In genomic region chr7:126883731-126884181, GRCm38 (mm10) we compare ENCODE assay signal across 9 mouse cellular contexts. TPM values are rescaled to one million over a fixed set of nuclear protein-coding genes. Genes with fewer than 3 reads are reported as not detected.
DNase-seq lines count a peak whose midpoint lies in the region; ATAC-seq and TF ChIP-seq lines count a peak whose summit lies in the region.
"Had no signal": no experiment of that assay in that cellular context is flagged by ENCODE, and none has a peak within 500 bp of the region (broad histone marks: within the 10 kb centered on the region; RNA-seq: fewer than 3 reads in every experiment).

No protein-coding gene starts in this region.

- H3K27ac ChIP-seq in gastrocnemius, adult 2 months = peak overlapping the region; percentile 97
- no peak overlapping the region for H3K27ac ChIP-seq in ES-Bruce4 (ENCODE audit: insufficient read depth, low read length)
- H3K27ac ChIP-seq in intestine, postnatal 0 days (ENCODE audit: low read depth, low read length) = peak overlapping the region; percentile 82; the same call in 1 of the 2 replicates
- H3K27ac ChIP-seq in midbrain, embryonic 13.5 days = peak overlapping the region; percentile 96

- H3K4me2 ChIP-seq in intestine, postnatal 0 days (replicated peaks; ENCODE audit: low read depth) = peak overlapping the region; percentile 97
- peak overlapping the region; percentile 93 for H3K4me2 ChIP-seq in midbrain, embryonic 13.5 days (replicated peaks)

- no peaks in the 10 kb centered on the region for H3K27me3 ChIP-seq in ES-Bruce4 (ENCODE audit: control insufficient read depth, insufficient read depth, low read length, poor library complexity, severe bottlenecking)
- no peaks in the 10 kb centered on the region for H3K27me3 ChIP-seq in erythroblast, embryonic 14.5 days (ENCODE audit: control insufficient read depth)
- H3K27me3 ChIP-seq in intestine, postnatal 0 days (replicated peaks; ENCODE audit: control insufficient read depth, insufficient read depth, low read length) = no peaks in the 10 kb centered on the region
- H3K27me3 ChIP-seq in midbrain, embryonic 13.5 days = no peaks in the 10 kb centered on the region
- H3K27me3 ChIP-seq: Patski had no signal

- no peak for TF ChIP-seq CTCF in gastrocnemius, adult 2 months (IDR thresholded peaks at IDR 0.05)
- TF ChIP-seq CTCF in ES-Bruce4 (IDR thresholded peaks at IDR 0.05; ENCODE audit: low read depth, low read length) = no peak
- TF ChIP-seq CTCF in intestine, postnatal 0 days (IDR thresholded peaks at IDR 0.05; ENCODE audit: low read depth) = no peak

- H3K9me3 ChIP-seq in ES-Bruce4 (replicated peaks; ENCODE audit: control insufficient read depth, insufficient read depth, low read length, poor library complexity, severe bottlenecking) = no peaks in the 10 kb centered on the region
- H3K9me3 ChIP-seq in erythroblast, embryonic 14.5 days (ENCODE audit: control insufficient read depth, low read length) = no peaks in the 10 kb centered on the region
- no peaks in the 10 kb centered on the region for H3K9me3 ChIP-seq in intestine, postnatal 0 days (ENCODE audit: control insufficient read depth)
- H3K9me3 ChIP-seq in midbrain, embryonic 13.5 days = no peaks in the 10 kb centered on the region

- H3K36me3 ChIP-seq in ES-Bruce4 (ENCODE audit: control insufficient read depth, insufficient read depth, low read length, poor library complexity, severe bottlenecking) = peaks cover 18% of the 10 kb centered on the region
- H3K36me3 ChIP-seq in erythroblast, embryonic 14.5 days (ENCODE audit: control insufficient read depth) = peaks cover 39% of the 10 kb centered on the region
- H3K36me3 ChIP-seq in intestine, postnatal 0 days (ENCODE audit: control insufficient read depth, insufficient read depth) = peaks cover 24% of the 10 kb centered on the region; the same call in 1 of the 2 replicates
- peaks cover 19% of the 10 kb centered on the region for H3K36me3 ChIP-seq in midbrain, embryonic 13.5 days

- H3K4me3 ChIP-seq in gastrocnemius, adult 2 months = peak overlapping the region; percentile 94
- peak overlapping the region; percentile 91 for H3K4me3 ChIP-seq in ES-Bruce4 (ENCODE audit: low read depth, low read length)
- peak overlapping the region; percentile 70 for H3K4me3 ChIP-seq in erythroblast, embryonic 14.5 days (replicated peaks)
- H3K4me3 ChIP-seq in intestine, postnatal 0 days (ENCODE audit: low read depth, low read length) = peak overlapping the region; percentile 82
- H3K4me3 ChIP-seq in midbrain, embryonic 13.5 days (replicated peaks) = peak overlapping the region; percentile 69

- DNase-seq in gastrocnemius, adult 2 months = peak; percentile 30
- DNase-seq in gastrocnemius, postnatal 14 days = no peak
- peak; percentile 30 for DNase-seq in yolk sac, embryonic 10.5 days (ENCODE audit: low spot score)
- DNase-seq in left cerebral cortex, adult 8-10 months (ENCODE audit: low spot score in 2 of 2) = no peak

- no peak for ATAC-seq in intestine, postnatal 0 days
- ATAC-seq in midbrain, embryonic 13.5 days = no peak

- WGBS in intestine, postnatal 0 days = under 1% methylated on average over 15 of the region's 15 CpGs
- WGBS in midbrain, embryonic 13.5 days = 2% methylated on average over 15 of the region's 15 CpGs

- intact Hi-C loops in gastrocnemius, adult 2 months (cut with DNase I) = loop anchor here (2.0 to 5.0 kb wide), 3 partner anchors 15 to 61 kb away; partner anchors contain the start of gene Ino80e
- intact Hi-C loops in gastrocnemius, postnatal 14 days (cut with DNase I; ENCODE audit: low total_unique reads) = no loop called here

- no peak for TF ChIP-seq POLR2A in ES-Bruce4 (IDR thresholded peaks at IDR 0.05; ENCODE audit: insufficient read depth, low read length)

- peak overlapping the region; percentile 72 for H3K9ac ChIP-seq in ES-Bruce4 (ENCODE audit: low read depth, poor library complexity, severe bottlenecking)
- H3K9ac ChIP-seq in intestine, postnatal 0 days (ENCODE audit: low read depth, low read length) = peak overlapping the region; percentile 86
- peak overlapping the region; percentile 91 for H3K9ac ChIP-seq in midbrain, embryonic 13.5 days (replicated peaks)

- peaks cover 4% of the 10 kb centered on the region for H3K4me1 ChIP-seq in ES-Bruce4 (ENCODE audit: control insufficient read depth, insufficient read depth, low read length)
- peaks cover 45% of the 10 kb centered on the region for H3K4me1 ChIP-seq in erythroblast, embryonic 14.5 days (ENCODE audit: control insufficient read depth)
- 0 out of 2 replicates have a peak, but pooled peaks cover 5% of the 10 kb centered on the region for H3K4me1 ChIP-seq in intestine, postnatal 0 days (replicated peaks; ENCODE audit: control insufficient read depth, insufficient read depth, low read length)
- peaks cover 37% of the 10 kb centered on the region for H3K4me1 ChIP-seq in midbrain, embryonic 13.5 days (replicated peaks)

- no peak for TF ChIP-seq EP300 in ES-Bruce4 (IDR thresholded peaks at IDR 0.05; ENCODE audit: insufficient read depth, low read depth, low read length)

RNA-seq across cellular contexts. Expression of gene Taok2, which starts 0.7 kb away (rescaled TPM):
- 10 to 100 TPM; 22.3 to 23.5 TPM for total RNA-seq in gastrocnemius, adult 2 months (2021)
- 10 to 100 TPM; 33.1 to 33.5 TPM for total RNA-seq in gastrocnemius, postnatal 14 days (2021)
- polyA plus RNA-seq in ES-Bruce4 (2011; ENCODE audit: insufficient read depth, insufficient read length, low read depth, missing spikeins) = 37.9 and 41.0 TPM in 2 replicates
- polyA plus RNA-seq in erythroblast, embryonic 14.5 days (2012) = 11.6 and 12.9 TPM in 2 replicates
- polyA plus RNA-seq in intestine, postnatal 0 days (2015; fragmentation: Nextera tagmentation; extraction: Ambion mirVana) = 11.5 and 12.9 TPM in 2 replicates
- polyA plus RNA-seq in midbrain, embryonic 13.5 days (2015; fragmentation: Nextera tagmentation; extraction: Ambion mirVana) = 61.4 and 63.1 TPM in 2 replicates
- 100 to 1,000 TPM; 146 to 153 (median 152) TPM for total RNA-seq in left cerebral cortex, adult 8-10 months (2022)

RNA-seq across cellular contexts. Expression of gene Ino80e, which starts 21.6 kb away (rescaled TPM):
- 10 to 100 TPM in 1 of 2 experiments, 1 to 10 TPM in 1; 8.7 to 12.9 TPM for total RNA-seq in gastrocnemius, adult 2 months (2021)
- total RNA-seq in gastrocnemius, postnatal 14 days (2021) = 10 to 100 TPM; 13.7 to 14.1 TPM
- polyA plus RNA-seq in ES-Bruce4 (2011; ENCODE audit: insufficient read depth, insufficient read length, low read depth, missing spikeins) = 104 and 118 TPM in 2 replicates
- polyA plus RNA-seq in erythroblast, embryonic 14.5 days (2012) = 37.6 and 44.8 TPM in 2 replicates
- 36.4 and 37.4 TPM in 2 replicates for polyA plus RNA-seq in intestine, postnatal 0 days (2015; fragmentation: Nextera tagmentation; extraction: Ambion mirVana)
- 84.3 and 88.8 TPM in 2 replicates for polyA plus RNA-seq in midbrain, embryonic 13.5 days (2015; fragmentation: Nextera tagmentation; extraction: Ambion mirVana)
- 10 to 100 TPM; 48.0 to 61.8 (median 51.8) TPM for total RNA-seq in left cerebral cortex, adult 8-10 months (2022)

RNA-seq across cellular contexts. Expression of gene Hirip3, which starts 22.0 kb away (rescaled TPM):
- total RNA-seq in gastrocnemius, adult 2 months (2021) = 1 to 10 TPM; 5.3 to 6.3 TPM
- total RNA-seq in gastrocnemius, postnatal 14 days (2021) = 1 to 10 TPM; 6.1 to 8.5 TPM
- polyA plus RNA-seq in ES-Bruce4 (2011; ENCODE audit: insufficient read depth, insufficient read length, low read depth, missing spikeins) = 116 and 120 TPM in 2 replicates
- 24.2 and 26.7 TPM in 2 replicates for polyA plus RNA-seq in erythroblast, embryonic 14.5 days (2012)
- 7.2 and 9.5 TPM in 2 replicates for polyA plus RNA-seq in intestine, postnatal 0 days (2015; fragmentation: Nextera tagmentation; extraction: Ambion mirVana)
- 26.8 and 28.5 TPM in 2 replicates for polyA plus RNA-seq in midbrain, embryonic 13.5 days (2015; fragmentation: Nextera tagmentation; extraction: Ambion mirVana)
- total RNA-seq in left cerebral cortex, adult 8-10 months (2022) = 10 to 100 TPM; 32.6 to 47.7 (median 40.7) TPM

RNA-seq across cellular contexts. Expression of gene Doc2a, which starts 36.5 kb away (rescaled TPM):
- not detected for total RNA-seq in gastrocnemius, adult 2 months (2021)
- total RNA-seq in gastrocnemius, postnatal 14 days (2021) = not detected
- polyA plus RNA-seq in ES-Bruce4 (2011; ENCODE audit: insufficient read depth, insufficient read length, low read depth, missing spikeins) = 3.2 and 3.3 TPM in 2 replicates
- not detected in 2 replicates for polyA plus RNA-seq in erythroblast, embryonic 14.5 days (2012)
- polyA plus RNA-seq in intestine, postnatal 0 days (2015; fragmentation: Nextera tagmentation; extraction: Ambion mirVana) = 1.5 and 1.6 TPM in 2 replicates
- polyA plus RNA-seq in midbrain, embryonic 13.5 days (2015; fragmentation: Nextera tagmentation; extraction: Ambion mirVana) = 5.3 and 8.5 TPM in 2 replicates
- 10 to 100 TPM; 45.6 to 57.5 (median 53.5) TPM for total RNA-seq in left cerebral cortex, adult 8-10 months (2022)
- polyA plus RNA-seq: Patski had no signal

RNA-seq across cellular contexts. Expression of gene Tmem219, which starts 39.0 kb away (rescaled TPM):
- 10 to 100 TPM; 10.9 to 11.3 TPM for total RNA-seq in gastrocnemius, adult 2 months (2021)
- 10 to 100 TPM; 11.9 to 13.1 TPM for total RNA-seq in gastrocnemius, postnatal 14 days (2021)
- 16.3 and 17.2 TPM in 2 replicates for polyA plus RNA-seq in ES-Bruce4 (2011; ENCODE audit: insufficient read depth, insufficient read length, low read depth, missing spikeins)
- 1.1 and 1.5 TPM in 2 replicates for polyA plus RNA-seq in erythroblast, embryonic 14.5 days (2012)
- 71.1 and 73.5 TPM in 2 replicates for polyA plus RNA-seq in intestine, postnatal 0 days (2015; fragmentation: Nextera tagmentation; extraction: Ambion mirVana)
- polyA plus RNA-seq in midbrain, embryonic 13.5 days (2015; fragmentation: Nextera tagmentation; extraction: Ambion mirVana) = 33.2 and 35.0 TPM in 2 replicates
- 10 to 100 TPM; 20.8 to 25.4 (median 22.8) TPM for total RNA-seq in left cerebral cortex, adult 8-10 months (2022)

Comparison
In these comparisons a context has a peak if more than half of its experiments do, and no peak if none do; other contexts are left out.
1. DNase-seq: peak in gastrocnemius, adult 2 months (single experiment) and yolk sac, embryonic 10.5 days (single experiment); none in gastrocnemius, postnatal 14 days (single experiment) and left cerebral cortex, adult 8-10 months (0 of 2).
2. Peak in every context shown above with its lines, with median percentiles within 50 percentile points of each other: H3K4me3 ChIP-seq and H3K9ac ChIP-seq.